Mouse (Mus musculus): ENCODE measurements at regions not wholly inside any gene's neighbourhood (a gene's known extent, or its start where the extent isn't known, plus 50 kb on each side); places are given as distances from the start of the nearest gene placed in this dataset.

DNA sequence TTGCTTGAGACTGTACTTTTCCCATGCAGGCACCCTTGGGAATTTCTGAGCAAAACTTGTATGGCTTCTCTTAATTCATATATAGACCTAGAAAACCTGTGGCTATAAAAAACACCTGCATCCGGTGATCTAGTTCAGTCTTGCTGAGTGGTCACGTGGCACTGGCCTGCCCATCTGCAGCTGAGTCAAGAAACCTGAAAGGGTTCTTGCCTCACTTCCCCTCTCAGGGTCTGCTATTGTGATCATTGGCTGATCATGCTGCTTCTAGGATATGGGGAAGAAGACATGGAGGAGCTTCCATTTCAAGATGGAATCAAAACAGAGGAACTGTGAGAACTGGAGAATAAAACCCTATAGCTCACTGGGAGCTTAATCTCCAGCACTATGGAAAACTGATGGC lies 69.1 kb upstream of the Cxadr start:
- no peak for ATAC-seq (ENCODE audit: extremely low read depth, insufficient number of reproducible peaks, low FRiP score, poor library complexity, severe bottlenecking)
- Histone ChIP-seq H3K27me3 (ENCODE audit: insufficient read depth, low read length) (no peaks in the 10 kb centered on the region), H3K9me3 (replicated peaks) (peaks cover 24% of the 10 kb centered on the region), H3K36me3 (replicated peaks) (no peaks in the 10 kb centered on the region), H3K4me3 (ENCODE audit: low read depth, low read length) (no peak overlapping the region), H3K4me1 (ENCODE audit: insufficient read depth, low read depth, low read length) (no peaks in the 10 kb centered on the region)
- TF ChIP-seq POLR2AphosphoS5 (IDR thresholded peaks at IDR 0.05; ENCODE audit: insufficient replicate concordance, low read depth, low read length), result no peak
- TF ChIP-seq CTCF (IDR thresholded peaks at IDR 0.05; ENCODE audit: low read depth, low read length), result no peak
- TF ChIP-seq GATA1 (IDR thresholded peaks at IDR 0.05; ENCODE audit: borderline replicate concordance, low read length), result no peak
- no peak for TF ChIP-seq GATA2 (IDR thresholded peaks at IDR 0.05; ENCODE audit: borderline replicate concordance, low read depth, low read length)
- TF ChIP-seq TAL1 (conservative IDR thresholded peaks at IDR 0.05; ENCODE audit: low read depth, low read length), result no peak
- DNase-seq (ENCODE audit: low spot score), result no peak

DNA sequence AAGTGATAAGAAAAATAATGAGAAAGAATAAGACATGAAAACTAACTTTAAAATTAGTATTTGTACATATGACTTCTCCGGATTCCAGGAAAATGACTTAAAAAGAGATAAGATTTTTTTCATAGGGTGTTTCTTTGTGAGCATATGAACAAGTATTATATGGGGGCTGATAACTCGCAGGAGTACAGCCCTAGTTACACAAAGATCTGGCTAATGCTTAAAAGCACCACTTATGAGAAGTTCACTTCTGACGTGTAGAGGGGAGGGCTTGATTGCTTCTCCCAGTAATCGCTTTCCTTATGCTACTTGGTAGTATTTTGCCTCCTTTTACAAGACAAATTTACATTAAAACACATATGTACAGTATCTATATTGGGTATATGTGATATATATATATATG lies 72.3 kb upstream of the Cxadr start:
- Histone ChIP-seq H3K36me3 (replicated peaks) (no peaks in the 10 kb centered on the region), H3K27me3 (ENCODE audit: insufficient read depth, low read length) (no peaks in the 10 kb centered on the region), H3K4me1 (ENCODE audit: insufficient read depth, low read depth, low read length) (no peaks in the 10 kb centered on the region), H3K4me3 (ENCODE audit: low read depth, low read length) (no peak overlapping the region), H3K9me3 (replicated peaks) (peaks cover 24% of the 10 kb centered on the region)
- DNase-seq (ENCODE audit: low spot score) (no peak), ATAC-seq (ENCODE audit: extremely low read depth, insufficient number of reproducible peaks, low FRiP score, poor library complexity, severe bottlenecking) (no peak)
- no peak for TF ChIP-seq GATA2 (IDR thresholded peaks at IDR 0.05; ENCODE audit: borderline replicate concordance, low read depth, low read length)
- no peak for TF ChIP-seq GATA1 (IDR thresholded peaks at IDR 0.05; ENCODE audit: borderline replicate concordance, low read length)
- no peak for TF ChIP-seq TAL1 (conservative IDR thresholded peaks at IDR 0.05; ENCODE audit: low read depth, low read length)
- no peak for TF ChIP-seq CTCF (IDR thresholded peaks at IDR 0.05; ENCODE audit: low read depth, low read length)
- TF ChIP-seq POLR2AphosphoS5 (IDR thresholded peaks at IDR 0.05; ENCODE audit: insufficient replicate concordance, low read depth, low read length), result no peak

DNA sequence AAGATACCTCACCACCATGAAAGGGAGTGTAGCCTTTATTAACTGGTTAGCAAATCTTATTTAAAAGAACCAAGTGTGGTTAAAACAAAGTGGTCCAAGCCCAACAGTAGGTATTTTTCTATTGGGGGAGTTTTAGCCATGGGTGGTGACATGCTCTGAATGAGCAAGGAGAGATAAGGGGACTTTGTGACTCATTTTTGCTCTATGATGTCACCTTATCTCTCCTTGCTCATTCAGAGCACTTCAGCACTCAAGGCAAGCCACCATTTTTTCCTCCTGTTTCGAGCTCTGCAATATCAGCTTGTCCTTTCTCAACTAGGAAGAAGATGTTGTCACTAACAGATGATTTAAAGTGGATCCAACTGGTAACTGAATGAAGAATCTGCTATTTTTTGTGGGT lies 78.9 kb upstream of the Cxadr start:
- H3K9me3 ChIP-seq (replicated peaks), result peaks cover 15% of the 10 kb centered on the region; the same call in 1 of the 2 replicates
- H3K27me3 ChIP-seq (ENCODE audit: insufficient read depth, low read length), result no peaks in the 10 kb centered on the region
- DNase-seq (ENCODE audit: low spot score) (no peak), ATAC-seq (ENCODE audit: extremely low read depth, insufficient number of reproducible peaks, low FRiP score, poor library complexity, severe bottlenecking) (no peak)
- H3K36me3 ChIP-seq (replicated peaks), result no peaks in the 10 kb centered on the region
- no peak overlapping the region for H3K4me3 ChIP-seq (ENCODE audit: low read depth, low read length)
- TF ChIP-seq GATA1 (IDR thresholded peaks at IDR 0.05; ENCODE audit: borderline replicate concordance, low read length), result no peak
- TF ChIP-seq POLR2AphosphoS5 (IDR thresholded peaks at IDR 0.05; ENCODE audit: insufficient replicate concordance, low read depth, low read length), result no peak
- no peak for TF ChIP-seq TAL1 (conservative IDR thresholded peaks at IDR 0.05; ENCODE audit: low read depth, low read length)
- TF ChIP-seq GATA2 (IDR thresholded peaks at IDR 0.05; ENCODE audit: borderline replicate concordance, low read depth, low read length), result no peak
- TF ChIP-seq CTCF (IDR thresholded peaks at IDR 0.05; ENCODE audit: low read depth, low read length), result no peak
- H3K4me1 ChIP-seq (ENCODE audit: insufficient read depth, low read depth, low read length), result no peaks in the 10 kb centered on the region

DNA sequence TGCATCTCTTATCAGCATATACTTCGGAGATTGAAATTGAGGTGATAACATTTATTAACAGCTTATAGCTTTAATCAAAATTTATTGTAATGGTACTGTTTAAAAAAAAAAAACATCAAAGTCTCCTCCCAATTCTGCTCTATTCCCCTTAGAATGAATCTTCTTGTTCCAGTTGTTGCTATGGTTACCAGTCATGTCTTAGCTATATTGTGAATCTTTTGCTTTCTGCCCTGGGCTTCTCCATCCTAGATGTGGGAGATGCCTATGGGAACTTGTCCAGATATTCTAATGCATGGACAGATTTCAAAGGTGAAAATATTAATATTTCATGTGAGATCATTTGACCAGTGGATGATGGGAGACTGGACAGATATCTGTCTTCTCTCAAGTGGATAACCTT lies 79.5 kb upstream of the Cxadr start:
- DNase-seq (ENCODE audit: low spot score), result no peak
- H3K9me3 ChIP-seq (replicated peaks), result peaks cover 15% of the 10 kb centered on the region; the same call in 1 of the 2 replicates
- TF ChIP-seq GATA1 (IDR thresholded peaks at IDR 0.05; ENCODE audit: borderline replicate concordance, low read length) (no peak), POLR2AphosphoS5 (IDR thresholded peaks at IDR 0.05; ENCODE audit: insufficient replicate concordance, low read depth, low read length) (no peak), TAL1 (conservative IDR thresholded peaks at IDR 0.05; ENCODE audit: low read depth, low read length) (no peak), GATA2 (IDR thresholded peaks at IDR 0.05; ENCODE audit: borderline replicate concordance, low read depth, low read length) (no peak)
- H3K4me3 ChIP-seq (ENCODE audit: low read depth, low read length), result no peak overlapping the region
- no peak for ATAC-seq (ENCODE audit: extremely low read depth, insufficient number of reproducible peaks, low FRiP score, poor library complexity, severe bottlenecking)
- no peaks in the 10 kb centered on the region for H3K27me3 ChIP-seq (ENCODE audit: insufficient read depth, low read length)
- no peaks in the 10 kb centered on the region for H3K36me3 ChIP-seq (replicated peaks)
- no peaks in the 10 kb centered on the region for H3K4me1 ChIP-seq (ENCODE audit: insufficient read depth, low read depth, low read length)

DNA sequence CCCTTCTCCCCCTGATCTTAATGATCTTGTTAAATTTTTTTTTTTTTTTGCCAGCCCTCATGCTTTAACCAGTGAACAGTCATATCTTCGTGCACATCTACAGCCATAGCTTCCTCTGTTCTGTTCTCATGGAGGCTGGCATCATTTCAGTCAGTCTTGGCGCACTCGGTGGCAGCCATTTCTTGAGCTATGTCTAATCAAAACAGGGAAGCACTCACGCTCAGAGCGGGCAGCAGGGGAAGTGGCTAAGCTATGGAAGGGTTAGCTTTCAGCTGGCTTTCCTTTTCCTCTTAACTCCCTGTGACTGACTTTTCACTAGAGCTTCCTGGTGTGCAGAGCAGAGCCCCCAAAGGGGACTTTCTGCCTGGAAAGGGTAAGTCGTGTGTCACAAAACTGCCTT lies 83.7 kb upstream of the Cxadr start:
- no peak for ATAC-seq (ENCODE audit: extremely low read depth, insufficient number of reproducible peaks, low FRiP score, poor library complexity, severe bottlenecking)
- no peak overlapping the region for H3K4me3 ChIP-seq (ENCODE audit: low read depth, low read length)
- no peak for DNase-seq (ENCODE audit: low spot score)

DNA sequence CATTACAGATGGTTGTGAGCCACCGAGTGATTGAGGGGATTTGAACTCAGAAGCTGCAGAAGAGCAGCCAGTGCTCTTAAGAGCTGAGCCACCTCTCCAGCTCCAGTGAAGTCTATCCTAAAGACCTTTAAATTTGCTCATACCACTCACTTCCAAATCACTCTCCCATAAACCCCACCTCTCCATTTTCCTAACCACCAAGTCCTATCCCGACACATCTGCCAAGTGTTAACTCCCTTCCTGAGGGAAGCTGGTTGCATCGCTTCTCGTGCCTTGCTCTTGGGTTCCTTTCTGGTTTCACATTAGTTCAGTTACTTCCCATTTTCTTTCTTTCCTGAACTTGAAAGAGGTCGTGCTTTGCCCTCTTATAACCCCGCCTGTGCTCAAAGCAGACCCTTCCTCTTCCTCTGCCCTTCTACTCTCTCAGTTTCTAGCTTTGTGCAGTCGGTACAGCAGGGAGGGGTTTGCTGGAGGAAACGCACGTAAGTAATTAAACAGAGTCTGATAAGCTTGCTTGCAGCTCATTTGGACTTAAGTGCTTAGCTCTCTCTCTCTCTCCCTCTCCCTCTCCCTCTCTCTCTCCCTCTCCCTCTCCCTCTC lies 84.4 kb upstream of the Cxadr start:
- H3K27me3 ChIP-seq (ENCODE audit: insufficient read depth, low read length), result no peaks in the 10 kb centered on the region
- DNase-seq (ENCODE audit: low spot score) (no peak), ATAC-seq (ENCODE audit: extremely low read depth, insufficient number of reproducible peaks, low FRiP score, poor library complexity, severe bottlenecking) (no peak)
- no peaks in the 10 kb centered on the region for H3K36me3 ChIP-seq (replicated peaks)
- peaks cover 16% of the 10 kb centered on the region; the same call in 1 of the 2 replicates for H3K9me3 ChIP-seq (replicated peaks)
- H3K4me3 ChIP-seq (ENCODE audit: low read depth, low read length), result no peak overlapping the region
- no peaks in the 10 kb centered on the region for H3K4me1 ChIP-seq (ENCODE audit: insufficient read depth, low read depth, low read length)
- TF ChIP-seq POLR2AphosphoS5 (IDR thresholded peaks at IDR 0.05; ENCODE audit: insufficient replicate concordance, low read depth, low read length) (no peak), TAL1 (conservative IDR thresholded peaks at IDR 0.05; ENCODE audit: low read depth, low read length) (no peak), GATA1 (IDR thresholded peaks at IDR 0.05; ENCODE audit: borderline replicate concordance, low read length) (no peak), CTCF (IDR thresholded peaks at IDR 0.05; ENCODE audit: low read depth, low read length) (no peak), GATA2 (IDR thresholded peaks at IDR 0.05; ENCODE audit: borderline replicate concordance, low read depth, low read length) (no peak)

More for the DNA sequence above, 83.7 kb upstream of the Cxadr start:
- H3K36me3 ChIP-seq (replicated peaks), result no peaks in the 10 kb centered on the region
- no peaks in the 10 kb centered on the region for H3K4me1 ChIP-seq (ENCODE audit: insufficient read depth, low read depth, low read length)
- no peaks in the 10 kb centered on the region for H3K27me3 ChIP-seq (ENCODE audit: insufficient read depth, low read length)
- peaks cover 16% of the 10 kb centered on the region; the same call in 1 of the 2 replicates for H3K9me3 ChIP-seq (replicated peaks)
- TF ChIP-seq GATA2 (IDR thresholded peaks at IDR 0.05; ENCODE audit: borderline replicate concordance, low read depth, low read length) (no peak), TAL1 (conservative IDR thresholded peaks at IDR 0.05; ENCODE audit: low read depth, low read length) (no peak), POLR2AphosphoS5 (IDR thresholded peaks at IDR 0.05; ENCODE audit: insufficient replicate concordance, low read depth, low read length) (no peak), CTCF (IDR thresholded peaks at IDR 0.05; ENCODE audit: low read depth, low read length) (no peak), GATA1 (IDR thresholded peaks at IDR 0.05; ENCODE audit: borderline replicate concordance, low read length) (no peak)

Data from G1E (cell line).